Mouse (Mus musculus): ENCODE measurements around the gene Rnf141. TPM values are rescaled to one million over a fixed set of nuclear protein-coding genes. Genes with fewer than 3 reads are reported as not detected.

Rnf141 gene
- polyA plus RNA-seq, 1 experiment from 2014 or later = 41.4 TPM

Small RNAs within 50 kb of the gene (microRNA-seq; reads per million reads assigned to microRNA genes)
- gene Gm47282 = not detected

Other genes with a start within 250 kb of the Rnf141 start
- 61.8 and 66.7 TPM in 2 replicates for gene Sbf2, start 229.5 kb downstream of the Rnf141 start, polyA plus RNA-seq (2014; fragmentation: Nextera tagmentation; extraction: Ambion mirVana)
- gene Adm, start 216.8 kb downstream of the Rnf141 start, polyA plus RNA-seq (2014; fragmentation: Nextera tagmentation; extraction: Ambion mirVana) = 1.7 and 2.2 TPM in 2 replicates
- 8.8 and 10.8 TPM in 2 replicates for gene Ampd3, start 76.3 kb downstream of the Rnf141 start, polyA plus RNA-seq (2014; fragmentation: Nextera tagmentation; extraction: Ambion mirVana)
- gene Lyve1, start 18.8 kb upstream of the Rnf141 start, polyA plus RNA-seq (2014; fragmentation: Nextera tagmentation; extraction: Ambion mirVana) = 4.1 and 4.4 TPM in 2 replicates
- 1.6 and 1.8 TPM in 2 replicates for gene Mrvi1, start 138.0 kb upstream of the Rnf141 start, polyA plus RNA-seq (2014; fragmentation: Nextera tagmentation; extraction: Ambion mirVana)
- gene Ctr9, start 184.5 kb upstream of the Rnf141 start, polyA plus RNA-seq (2014; fragmentation: Nextera tagmentation; extraction: Ambion mirVana) = 75.0 TPM in 2 replicates
- 1,292 and 1,526 TPM in 2 replicates for gene Eif4g2, start 238.6 kb upstream of the Rnf141 start, polyA plus RNA-seq (2014; fragmentation: Nextera tagmentation; extraction: Ambion mirVana)